Mouse (Mus musculus) mouse trophoblast stem cell (cell line): ENCODE results near the gene Napa.

Source experiments
- in situ Hi-C, 2 experiments: fragments of 300-500 bp; cut with MseI, MboI; formaldehyde crosslinking; loops; 2 replicates in 1 of 2; 3 replicates in 1 of 2; pipeline ENCODE4 v1.15.1; 2025

Gene Napa

GRCm38 (mm10) chr7:16130956-16131634, 32.8 kb downstream of the Napa start:
- in situ Hi-C loops: no loop called here

- in situ Hi-C loops: no loop called here
These were observed 33.9 kb downstream of the Napa start for GRCm38 (mm10) chr7:16132161-16132581.

GRCm38 (mm10) chr7:16132926-16133325, 34.7 kb downstream of the Napa start:
- in situ Hi-C loops: no loop called here

DNA sequence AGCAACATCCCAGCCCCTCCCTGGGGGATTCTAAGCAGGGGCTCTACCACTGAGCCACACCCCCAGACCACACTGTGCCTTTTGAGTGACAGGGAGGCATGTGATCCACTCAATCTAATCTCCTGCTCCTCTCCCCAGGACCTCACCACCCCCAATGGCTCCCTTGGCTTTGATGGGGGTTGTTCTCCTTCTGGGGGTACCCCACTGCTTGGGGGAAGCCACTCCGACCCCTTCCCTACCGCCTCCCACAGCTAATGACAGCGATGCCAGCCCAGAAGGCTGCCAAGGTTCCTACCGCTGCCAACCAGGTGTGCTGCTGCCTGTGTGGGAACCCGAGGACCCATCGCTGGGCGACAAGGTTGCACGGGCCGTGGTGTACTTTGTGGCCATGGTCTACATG, 35.4 kb downstream of the Napa start:
- in situ Hi-C loops: no loop called here

DNA sequence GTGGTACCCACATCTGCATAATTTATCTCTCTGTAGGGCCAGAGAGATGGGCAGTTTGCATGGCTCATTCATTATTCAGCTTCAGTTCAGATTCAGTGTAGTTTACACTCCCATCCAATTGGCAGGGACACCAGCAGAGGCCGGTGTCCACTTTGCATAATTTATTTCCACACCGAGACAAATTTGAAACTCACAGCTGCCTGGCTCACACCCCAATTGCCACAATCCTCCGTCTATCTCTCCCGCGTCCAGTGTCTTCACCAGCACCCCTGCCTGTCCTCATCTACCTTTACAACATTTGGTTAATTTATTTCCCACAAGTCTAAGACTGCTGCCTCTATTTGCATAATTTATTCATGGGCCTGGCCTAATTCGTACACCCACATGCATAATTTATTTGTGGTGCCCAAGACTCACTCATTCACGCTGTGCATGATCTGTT, 36.7 kb downstream of the Napa start:
- in situ Hi-C loops: no loop called here

- in situ Hi-C loops: no loop called here
These were observed 48.5 kb downstream of the Napa start for GRCm38 (mm10) chr7:16146489-16147410.

DNA sequence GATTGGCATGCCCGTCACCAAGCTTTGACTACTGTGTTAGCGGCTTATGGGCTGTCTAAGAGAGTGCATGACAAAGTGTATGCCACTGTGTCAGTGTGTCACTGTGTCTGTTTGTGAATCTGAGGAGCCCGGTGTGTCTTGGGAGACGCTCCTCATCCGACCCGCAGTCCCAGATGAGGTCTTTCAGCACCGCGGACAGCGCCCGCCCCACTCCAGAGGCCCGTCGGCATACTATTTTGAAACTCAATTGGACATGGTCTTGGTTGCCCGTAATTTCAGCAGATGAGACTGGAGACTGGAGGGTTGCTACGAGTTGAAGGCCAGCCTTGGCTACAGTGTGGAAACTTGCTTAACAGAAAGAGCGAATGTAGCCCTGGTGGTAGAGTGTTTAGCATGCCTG, 49.4 kb downstream of the Napa start:
- in situ Hi-C loops: no loop called here

GRCm38 (mm10) chr7:16149241-16149640, 51.0 kb downstream of the Napa start:
- in situ Hi-C loops: no loop called here

DNA sequence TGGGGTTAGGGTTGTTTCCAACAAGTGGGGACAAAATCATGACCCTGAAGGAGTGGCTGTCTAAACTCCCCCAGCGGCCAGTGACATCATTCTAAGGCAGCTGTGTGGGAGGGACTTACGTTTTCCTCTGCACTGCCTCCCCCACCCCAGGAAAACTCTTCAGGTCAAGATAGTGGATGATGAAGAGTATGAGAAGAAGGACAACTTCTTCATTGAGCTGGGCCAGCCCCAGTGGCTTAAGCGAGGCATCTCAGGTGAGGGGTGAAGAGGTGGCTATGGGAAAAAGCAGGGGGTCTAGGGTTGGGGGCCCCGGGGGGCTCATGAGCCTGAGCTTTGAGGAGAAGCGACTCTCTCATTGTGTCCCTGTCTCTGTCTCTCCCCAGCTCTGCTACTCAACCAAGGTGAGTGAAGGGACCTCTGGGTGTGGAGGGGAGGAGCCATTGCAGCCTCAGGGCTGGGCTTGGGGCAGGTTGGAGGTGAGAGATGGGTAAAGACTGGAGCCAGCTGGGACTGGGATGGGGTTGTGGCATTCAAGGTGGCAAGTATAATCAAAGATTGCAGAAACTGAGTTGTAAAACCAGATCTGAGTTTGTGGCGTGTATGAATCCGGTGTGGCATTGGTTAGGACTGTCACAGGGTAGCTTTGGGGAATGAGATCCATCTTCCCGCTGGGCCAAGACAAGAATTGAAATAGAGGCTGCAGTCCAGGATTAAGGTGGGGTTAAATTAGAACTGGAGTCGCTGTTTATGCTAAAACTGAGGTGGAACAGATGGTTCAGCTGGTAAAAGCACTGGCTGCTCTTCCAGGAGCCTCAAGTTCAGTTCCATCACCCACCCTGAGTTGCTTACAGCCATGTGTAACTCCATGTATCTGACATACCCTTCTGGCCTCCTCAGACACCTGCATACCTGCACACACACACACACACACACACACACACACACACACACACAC, 52.2 kb downstream of the Napa start:
- in situ Hi-C loops: no loop called here

- in situ Hi-C loops: no loop called here
These were observed 55.3 kb downstream of the Napa start for GRCm38 (mm10) chr7:16153522-16153921.

GRCm38 (mm10) chr7:16155132-16155872, 57.0 kb downstream of the Napa start:
- in situ Hi-C loops: no loop called here

- in situ Hi-C loops: no loop called here
These were observed 58.0 kb downstream of the Napa start for GRCm38 (mm10) chr7:16156105-16156714.

DNA sequence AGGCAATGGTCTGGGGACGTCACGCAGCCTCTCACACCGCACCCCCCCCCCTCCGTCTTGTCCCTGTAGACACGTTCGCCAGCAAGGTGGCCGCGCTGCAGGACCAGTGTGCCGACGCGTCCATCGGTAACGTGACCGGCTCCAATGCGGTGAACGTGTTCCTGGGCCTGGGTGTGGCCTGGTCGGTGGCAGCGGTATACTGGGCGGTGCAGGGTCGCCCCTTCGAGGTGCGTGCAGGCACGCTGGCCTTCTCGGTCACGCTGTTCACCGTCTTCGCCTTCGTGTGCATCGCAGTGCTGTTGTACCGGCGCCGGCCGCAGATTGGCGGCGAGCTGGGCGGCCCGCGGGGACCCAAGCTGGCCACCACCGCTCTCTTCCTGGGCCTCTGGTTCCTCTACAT, 60.5 kb downstream of the Napa start:
- in situ Hi-C loops: no loop called here

DNA sequence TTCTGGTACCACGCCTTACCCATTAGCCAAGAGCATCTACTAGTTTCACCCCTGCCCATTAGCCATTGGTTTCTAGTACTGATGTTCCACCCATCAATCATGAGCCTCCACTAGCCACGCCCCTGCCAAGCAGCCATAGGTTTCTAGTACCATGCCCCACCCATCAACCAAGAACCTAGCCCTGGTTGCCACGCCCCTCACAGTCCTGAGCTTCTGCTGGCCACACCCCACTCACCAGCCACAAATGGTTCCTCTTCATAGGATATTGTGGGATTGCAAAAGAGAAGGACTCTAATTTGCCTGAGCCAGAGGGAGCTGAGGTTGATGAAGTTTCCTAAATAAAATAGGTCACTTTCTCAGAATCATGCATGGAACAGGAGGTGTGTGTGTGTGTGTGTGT, 62.4 kb downstream of the Napa start:
- in situ Hi-C loops: no loop called here

DNA sequence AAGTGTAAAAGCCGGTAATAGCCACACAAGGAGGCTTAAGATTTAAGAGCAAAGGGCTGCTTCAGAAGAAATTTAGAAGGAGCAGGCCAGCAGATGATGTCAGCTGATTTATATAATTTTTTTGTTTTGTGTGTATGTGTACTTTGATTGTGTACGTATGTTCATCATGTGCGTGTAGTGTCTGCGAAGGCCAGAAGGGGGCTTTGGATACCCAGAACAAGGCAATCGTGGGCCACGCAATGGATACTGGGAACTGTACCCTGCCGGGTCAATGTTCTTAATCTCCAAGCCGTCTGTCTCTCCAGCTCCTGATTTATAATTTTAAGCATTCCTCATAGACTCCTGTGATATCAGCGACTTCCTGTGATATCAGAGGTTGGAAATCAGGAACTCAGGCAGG, 63.0 kb downstream of the Napa start:
- in situ Hi-C loops: no loop called here

- in situ Hi-C loops: no loop called here
These were observed 63.8 kb downstream of the Napa start for GRCm38 (mm10) chr7:16162036-16162435.
